20 mouse cellular contexts compared by ENCODE assay signal in the genomic region with DNA sequence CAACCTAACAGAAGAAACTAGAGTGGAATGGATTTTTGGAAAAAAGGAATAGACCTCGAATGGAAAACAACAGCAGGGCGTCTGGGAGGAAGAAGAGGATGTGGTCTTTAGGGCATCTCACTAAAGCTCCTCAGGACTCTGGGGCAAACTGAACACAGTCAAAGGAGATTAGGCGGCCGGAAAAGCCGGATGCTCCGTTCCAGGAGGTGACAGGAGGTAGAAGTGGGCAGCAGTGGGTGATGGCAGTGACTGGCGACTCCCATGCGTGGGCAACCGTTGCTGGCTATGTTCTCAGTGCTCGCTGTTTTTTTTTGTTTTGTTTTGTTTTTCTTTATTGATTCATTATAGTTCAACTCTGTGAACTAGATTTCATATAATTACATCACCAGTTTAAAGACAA.
DNase-seq lines count a peak whose midpoint lies in the region; TF ChIP-seq lines count a peak whose summit lies in the region.
"Had no signal": no experiment of that assay in that cellular context is flagged by ENCODE, and none has a peak within 500 bp of the region (broad histone marks: within the 10 kb centered on the region; RNA-seq: fewer than 3 reads in every experiment).

No protein-coding gene starts in this region.

- intact Hi-C loops in heart, postnatal 25 days (cut with DNase I), result no loop called here

- no peak for TF ChIP-seq POLR2A in kidney, adult 2 months (IDR thresholded peaks at IDR 0.05; ENCODE audit: low read depth, low read length)

- no peaks in the 10 kb centered on the region for H3K27me3 ChIP-seq in kidney, adult 2 months (replicated peaks; ENCODE audit: control insufficient read depth, insufficient read depth, low read length)
- H3K27me3 ChIP-seq: embryonic facial prominence, embryonic 13.5 days; embryonic facial prominence, embryonic 15.5 days had no signal

- no peaks in the 10 kb centered on the region for H3K36me3 ChIP-seq in kidney, adult 2 months (ENCODE audit: control insufficient read depth, insufficient read depth, low read length)
- H3K36me3 ChIP-seq: embryonic facial prominence, embryonic 13.5 days; embryonic facial prominence, embryonic 15.5 days; forebrain, embryonic 10.5 days had no signal

- H3K4me1 ChIP-seq in kidney, adult 2 months (ENCODE audit: control insufficient read depth, insufficient read depth, low read length), result peaks cover 12% of the 10 kb centered on the region; the same call in 1 of the 2 replicates

- DNase-seq in heart, adult 11 months, result peak; percentile 60
- DNase-seq in heart, postnatal 25 days (ENCODE audit: low spot score), result no peak
- peak; percentile 14 to 19 for DNase-seq in kidney, postnatal 4 days
- no peak for DNase-seq in kidney, adult 2 months
- peak; percentile 39 for DNase-seq in testis, postnatal 10 days (ENCODE audit: low spot score)
- DNase-seq in testis, postnatal 14 days (ENCODE audit: low spot score), result no peak
- DNase-seq: adrenal gland, adult 2 months; adrenal gland, postnatal 10 days; adrenal gland, postnatal 25 days; cerebellum, adult 11 months; cerebellum, adult 18-20 months; cerebellum, adult 8-10 months; cerebellum, adult 9-11 months; cerebellum, postnatal 14 days; cerebellum, postnatal 36 days; embryo, embryonic 11 days had no signal

- 85% methylated on average over 10 of the region's 10 CpGs for WGBS in kidney, adult 2 months

- H3K27ac ChIP-seq in kidney, adult 2 months (ENCODE audit: insufficient read depth, low read depth, low read length), result no peak overlapping the region
- H3K27ac ChIP-seq: embryonic facial prominence, embryonic 13.5 days; embryonic facial prominence, embryonic 15.5 days; forebrain, embryonic 10.5 days had no signal

- TF ChIP-seq CTCF in kidney, adult 2 months (conservative IDR thresholded peaks at IDR 0.05; ENCODE audit: insufficient read depth, insufficient read length, low read depth, low read length), result no peak

- no peak overlapping the region for H3K4me3 ChIP-seq in kidney, adult 2 months (ENCODE audit: insufficient read depth, low read depth, low read length)
- H3K4me3 ChIP-seq: embryonic facial prominence, embryonic 13.5 days; embryonic facial prominence, embryonic 15.5 days; erythroblast, embryonic 14.5 days; forebrain, embryonic 10.5 days had no signal

Comparison
In these comparisons a context has a peak if more than half of its experiments do, and no peak if none do; other contexts are left out.
1. DNase-seq: peak in heart, adult 11 months (single experiment), kidney, postnatal 4 days (2 of 2) and testis, postnatal 10 days (single experiment); none in heart, postnatal 25 days (single experiment), kidney, adult 2 months (single experiment) and testis, postnatal 14 days (single experiment).